Mouse (Mus musculus): ENCODE results near the gene Mapk8ip2. TPM values are rescaled to one million over a fixed set of nuclear protein-coding genes. Genes with fewer than 3 reads are reported as not detected.

Gene Mapk8ip2
- polyA plus RNA-seq, 1 experiment, result not detected

DNA sequence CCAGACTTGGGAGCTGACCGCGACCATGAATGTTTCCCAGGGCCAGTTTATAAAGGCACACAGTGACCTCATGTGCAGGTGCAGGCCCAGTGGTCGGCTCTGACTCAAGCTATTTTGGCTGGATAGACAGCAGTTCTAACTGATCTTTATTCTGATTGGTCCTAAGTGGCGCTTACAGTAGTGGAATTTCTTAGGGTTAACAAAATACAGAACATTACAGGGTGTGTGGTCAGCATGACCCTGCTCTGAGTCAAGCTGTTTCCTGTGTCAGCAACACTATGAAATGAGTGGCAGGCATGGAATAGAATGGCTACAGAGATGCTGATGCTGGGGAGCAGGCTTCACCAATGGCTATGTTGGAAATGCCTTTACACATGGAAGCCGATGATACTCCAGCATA lies 17.8 kb upstream of the Mapk8ip2 start:
- H3K4me1 ChIP-seq (ENCODE audit: control insufficient read depth), result peaks cover 17% of the 10 kb centered on the region
- peaks cover 3% of the 10 kb centered on the region for H3K36me3 ChIP-seq (ENCODE audit: control insufficient read depth)
- H3K4me3 ChIP-seq (replicated peaks), result no peak overlapping the region
- H3K9me3 ChIP-seq (ENCODE audit: control insufficient read depth, low read length), result no peaks in the 10 kb centered on the region
- TF ChIP-seq GATA1 (IDR thresholded peaks at IDR 0.05; ENCODE audit: low read length) (no peak), TAL1 (IDR thresholded peaks at IDR 0.05; ENCODE audit: low read length) (no peak)
- H3K27me3 ChIP-seq (ENCODE audit: control insufficient read depth), result no peaks in the 10 kb centered on the region

DNA sequence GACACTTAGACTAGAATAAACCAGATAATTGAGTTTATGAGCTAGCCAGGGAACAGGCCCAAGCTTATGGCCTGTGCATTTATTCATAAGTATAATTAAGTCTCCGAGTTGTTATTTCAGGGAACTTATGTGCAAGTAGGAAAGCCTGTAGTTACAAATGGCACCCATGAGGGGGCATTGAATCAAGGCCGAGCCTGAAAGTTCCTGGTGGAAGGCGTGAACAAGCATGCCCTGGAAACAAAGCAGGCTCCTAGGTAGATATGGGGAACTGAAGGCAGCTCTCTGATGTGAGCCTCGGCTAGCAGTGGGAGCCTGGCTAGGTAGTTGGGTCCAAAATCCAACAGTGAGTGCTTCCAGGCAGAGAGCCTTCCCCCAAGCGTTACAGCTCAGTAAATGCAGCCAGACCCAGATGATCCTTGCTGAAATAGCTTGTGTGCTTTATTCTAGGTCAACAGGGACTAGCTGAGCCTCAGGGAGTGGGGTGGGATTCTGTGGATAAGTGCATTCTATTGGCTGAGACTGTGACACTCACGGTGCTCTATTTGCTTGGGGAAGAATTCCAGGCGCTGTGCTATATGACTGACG lies 11.1 kb upstream of the Mapk8ip2 start:
- TF ChIP-seq GATA1 (IDR thresholded peaks at IDR 0.05; ENCODE audit: low read length) (no peak), TAL1 (IDR thresholded peaks at IDR 0.05; ENCODE audit: low read length) (no peak)
- H3K9me3 ChIP-seq (ENCODE audit: control insufficient read depth, low read length), result no peaks in the 10 kb centered on the region
- no peaks in the 10 kb centered on the region for H3K4me1 ChIP-seq (ENCODE audit: control insufficient read depth)
- H3K36me3 ChIP-seq (ENCODE audit: control insufficient read depth), result no peaks in the 10 kb centered on the region
- H3K4me3 ChIP-seq (replicated peaks), result no peak overlapping the region
- no peaks in the 10 kb centered on the region for H3K27me3 ChIP-seq (ENCODE audit: control insufficient read depth)

DNA sequence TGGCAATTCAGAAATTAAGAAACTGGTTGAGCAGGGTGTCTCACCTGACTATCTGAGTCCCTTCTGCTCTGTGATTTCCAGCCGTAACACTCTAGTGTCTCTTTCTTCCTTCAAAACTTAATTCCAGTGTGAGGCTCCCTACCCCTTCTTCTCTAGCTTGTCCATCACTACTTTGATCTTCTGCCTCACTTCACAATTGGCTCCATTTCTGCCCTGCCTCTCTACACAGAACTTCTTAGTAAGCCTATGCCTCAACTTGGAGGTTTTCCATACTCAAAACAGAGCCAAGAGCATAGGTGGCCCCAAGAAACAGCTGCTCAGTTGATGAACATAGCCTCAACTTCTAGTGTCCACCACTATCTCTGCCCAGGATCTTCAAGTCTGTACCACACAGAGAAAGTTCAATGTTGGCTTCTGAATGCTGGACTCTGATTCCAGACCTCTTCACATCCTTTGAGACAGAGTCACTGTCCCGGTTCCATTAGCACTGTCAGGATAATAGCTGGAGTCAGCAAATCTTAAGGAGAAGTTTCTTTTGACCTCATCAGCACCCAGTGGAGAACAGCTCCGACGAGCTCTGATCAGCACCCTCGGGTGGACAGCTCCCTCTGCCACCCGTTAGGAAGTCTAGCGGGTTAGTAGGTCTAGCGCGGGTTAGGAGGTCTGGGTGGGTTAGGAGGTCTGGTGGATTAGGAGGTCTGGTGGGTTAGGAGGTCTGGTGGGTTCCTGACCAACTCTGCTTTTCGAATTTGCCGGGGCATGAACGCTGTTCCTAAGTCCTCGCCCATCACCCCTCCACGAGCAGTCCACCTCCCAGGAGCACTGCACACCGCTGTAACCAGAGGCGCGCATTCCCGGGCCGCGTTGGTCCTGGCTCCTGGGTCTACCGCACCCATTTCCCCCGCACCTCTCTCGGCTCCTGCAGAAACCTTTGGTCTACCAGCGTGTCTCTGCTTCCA lies 528 bp upstream of the Mapk8ip2 start:
- TF ChIP-seq GATA1 (IDR thresholded peaks at IDR 0.05; ENCODE audit: low read length), result peak; percentile 58
- no peak for TF ChIP-seq TAL1 (IDR thresholded peaks at IDR 0.05; ENCODE audit: low read length)
- Histone ChIP-seq H3K27me3 (ENCODE audit: control insufficient read depth) (peaks cover 58% of the 10 kb centered on the region), H3K9me3 (ENCODE audit: control insufficient read depth, low read length) (no peaks in the 10 kb centered on the region; the same call in 1 of the 2 replicates), H3K4me1 (ENCODE audit: control insufficient read depth) (peaks cover 6% of the 10 kb centered on the region), H3K36me3 (ENCODE audit: control insufficient read depth) (no peaks in the 10 kb centered on the region), H3K4me3 (replicated peaks) (no peak overlapping the region)

DNA sequence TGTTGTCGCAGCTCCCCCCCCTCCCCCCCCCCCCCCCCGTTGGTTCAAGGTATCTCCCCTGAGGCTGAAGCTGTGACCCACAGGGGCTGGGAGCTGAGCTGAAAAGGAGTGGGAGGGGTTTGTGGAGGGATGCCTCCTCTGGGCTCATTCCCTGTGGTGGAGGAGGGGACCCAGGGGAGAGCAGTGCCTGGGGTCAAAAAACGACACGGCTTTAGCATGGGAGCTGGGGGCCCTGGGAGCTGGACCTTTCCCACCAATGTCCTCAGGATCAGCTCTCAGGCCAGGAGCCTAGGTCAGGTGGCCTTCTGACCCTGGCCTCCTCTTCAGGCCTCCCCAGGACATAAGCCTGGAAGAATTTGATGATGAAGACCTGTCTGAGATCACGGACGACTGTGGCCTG lies 1.1 kb downstream of the Mapk8ip2 start:
- peaks cover 61% of the 10 kb centered on the region for H3K27me3 ChIP-seq (ENCODE audit: control insufficient read depth)
- H3K36me3 ChIP-seq (ENCODE audit: control insufficient read depth), result no peaks in the 10 kb centered on the region
- no peak overlapping the region for H3K4me3 ChIP-seq (replicated peaks)
- TF ChIP-seq TAL1 (IDR thresholded peaks at IDR 0.05; ENCODE audit: low read length) (no peak), GATA1 (IDR thresholded peaks at IDR 0.05; ENCODE audit: low read length) (no peak)
- no peaks in the 10 kb centered on the region; the same call in 1 of the 2 replicates for H3K9me3 ChIP-seq (ENCODE audit: control insufficient read depth, low read length)
- peaks cover 6% of the 10 kb centered on the region for H3K4me1 ChIP-seq (ENCODE audit: control insufficient read depth)

DNA sequence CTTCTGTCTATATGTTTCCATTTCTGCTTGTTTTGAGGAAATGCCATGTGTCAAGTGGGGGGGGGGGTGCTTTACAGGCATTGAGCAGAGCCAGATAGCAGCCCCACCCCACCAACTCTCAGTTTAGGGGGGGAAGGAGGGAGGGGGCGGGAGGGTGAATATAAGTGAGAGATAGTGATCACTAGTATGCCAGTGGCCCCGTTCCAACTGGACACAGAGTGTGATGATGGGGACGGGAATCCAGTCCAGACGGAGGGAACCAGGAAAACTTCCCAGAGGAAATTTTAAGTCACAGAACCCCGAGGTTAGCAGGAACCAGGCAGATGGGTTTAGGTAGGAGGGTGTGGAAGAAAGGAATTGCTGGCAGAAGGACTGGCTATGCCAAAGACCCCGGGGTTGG lies 1.9 kb downstream of the Mapk8ip2 start:
- H3K27me3 ChIP-seq (ENCODE audit: control insufficient read depth), result peaks cover 61% of the 10 kb centered on the region
- no peak overlapping the region for H3K4me3 ChIP-seq (replicated peaks)
- TF ChIP-seq TAL1 (IDR thresholded peaks at IDR 0.05; ENCODE audit: low read length) (no peak), GATA1 (IDR thresholded peaks at IDR 0.05; ENCODE audit: low read length) (no peak)
- H3K9me3 ChIP-seq (ENCODE audit: control insufficient read depth, low read length), result no peaks in the 10 kb centered on the region; the same call in 1 of the 2 replicates
- H3K36me3 ChIP-seq (ENCODE audit: control insufficient read depth), result no peaks in the 10 kb centered on the region
- peaks cover 6% of the 10 kb centered on the region for H3K4me1 ChIP-seq (ENCODE audit: control insufficient read depth)

DNA sequence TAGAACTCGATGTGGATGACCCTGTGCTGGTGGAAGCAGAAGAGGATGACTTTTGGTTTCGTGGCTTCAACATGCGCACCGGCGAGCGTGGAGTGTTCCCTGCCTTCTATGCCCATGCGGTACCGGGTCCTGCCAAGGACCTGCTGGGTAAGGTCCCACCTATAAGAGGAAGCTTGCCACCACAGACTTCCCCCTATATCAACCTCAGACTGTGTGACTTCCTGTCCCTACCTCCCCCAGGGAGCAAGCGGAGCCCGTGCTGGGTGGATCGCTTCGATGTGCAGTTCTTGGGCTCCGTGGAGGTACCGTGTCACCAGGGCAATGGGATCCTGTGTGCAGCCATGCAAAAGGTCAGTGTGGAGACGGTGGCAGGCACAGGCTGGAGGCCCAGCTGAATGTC lies 5.2 kb downstream of the Mapk8ip2 start:
- no peak overlapping the region for H3K4me3 ChIP-seq (replicated peaks)
- TF ChIP-seq GATA1 (IDR thresholded peaks at IDR 0.05; ENCODE audit: low read length) (no peak), TAL1 (IDR thresholded peaks at IDR 0.05; ENCODE audit: low read length) (no peak)
- H3K36me3 ChIP-seq (ENCODE audit: control insufficient read depth), result no peaks in the 10 kb centered on the region
- H3K27me3 ChIP-seq (ENCODE audit: control insufficient read depth), result peaks cover 42% of the 10 kb centered on the region
- no peaks in the 10 kb centered on the region; the same call in 1 of the 2 replicates for H3K9me3 ChIP-seq (ENCODE audit: control insufficient read depth, low read length)
- H3K4me1 ChIP-seq (ENCODE audit: control insufficient read depth), result peaks cover 3% of the 10 kb centered on the region

DNA sequence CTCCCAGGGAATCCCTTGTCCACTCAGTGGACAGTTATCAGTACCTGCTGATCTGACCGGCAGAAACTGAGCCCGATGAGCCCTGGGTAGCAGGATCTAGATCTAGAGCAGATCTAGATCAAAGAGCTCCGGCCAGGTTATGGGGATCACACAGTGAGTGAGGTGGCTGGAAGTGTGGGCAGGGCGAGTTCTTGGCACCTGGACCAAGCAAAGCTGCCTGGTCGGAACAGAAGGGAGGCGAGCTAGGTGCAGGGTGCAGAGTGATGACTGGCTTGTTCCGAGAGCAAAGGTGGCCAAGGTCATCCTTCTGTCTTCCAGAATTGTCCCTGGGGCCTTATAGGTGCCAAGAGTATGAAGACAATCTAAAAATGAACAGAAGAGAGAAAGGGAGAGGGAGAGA lies 6.1 kb downstream of the Mapk8ip2 start:
- Histone ChIP-seq H3K4me1 (ENCODE audit: control insufficient read depth) (no peaks in the 10 kb centered on the region), H3K9me3 (ENCODE audit: control insufficient read depth, low read length) (no peaks in the 10 kb centered on the region), H3K4me3 (replicated peaks) (no peak overlapping the region), H3K36me3 (ENCODE audit: control insufficient read depth) (no peaks in the 10 kb centered on the region), H3K27me3 (ENCODE audit: control insufficient read depth) (peaks cover 34% of the 10 kb centered on the region)
- TF ChIP-seq TAL1 (IDR thresholded peaks at IDR 0.05; ENCODE audit: low read length) (no peak), GATA1 (IDR thresholded peaks at IDR 0.05; ENCODE audit: low read length) (no peak)

DNA sequence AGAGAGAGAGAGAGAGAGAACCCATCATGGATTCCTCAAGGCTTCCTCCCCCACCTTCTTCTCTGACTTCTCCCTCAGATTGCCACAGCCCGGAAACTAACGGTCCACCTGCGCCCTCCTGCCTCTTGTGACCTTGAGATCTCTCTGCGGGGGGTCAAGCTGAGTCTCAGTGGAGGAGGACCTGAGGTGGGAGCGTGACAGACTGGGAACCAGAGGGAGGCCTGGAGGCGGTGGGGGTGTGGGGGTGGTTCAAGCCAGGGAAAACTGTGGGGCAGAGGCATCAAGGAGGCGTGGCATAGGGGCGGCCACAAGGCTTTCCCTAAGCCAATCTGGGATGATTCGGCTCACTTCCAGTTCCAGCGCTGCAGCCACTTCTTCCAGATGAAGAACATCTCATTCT lies 6.6 kb downstream of the Mapk8ip2 start:
- TF ChIP-seq GATA1 (IDR thresholded peaks at IDR 0.05; ENCODE audit: low read length) (no peak), TAL1 (IDR thresholded peaks at IDR 0.05; ENCODE audit: low read length) (no peak)
- Histone ChIP-seq H3K27me3 (ENCODE audit: control insufficient read depth) (peaks cover 29% of the 10 kb centered on the region), H3K36me3 (ENCODE audit: control insufficient read depth) (no peaks in the 10 kb centered on the region)

DNA sequence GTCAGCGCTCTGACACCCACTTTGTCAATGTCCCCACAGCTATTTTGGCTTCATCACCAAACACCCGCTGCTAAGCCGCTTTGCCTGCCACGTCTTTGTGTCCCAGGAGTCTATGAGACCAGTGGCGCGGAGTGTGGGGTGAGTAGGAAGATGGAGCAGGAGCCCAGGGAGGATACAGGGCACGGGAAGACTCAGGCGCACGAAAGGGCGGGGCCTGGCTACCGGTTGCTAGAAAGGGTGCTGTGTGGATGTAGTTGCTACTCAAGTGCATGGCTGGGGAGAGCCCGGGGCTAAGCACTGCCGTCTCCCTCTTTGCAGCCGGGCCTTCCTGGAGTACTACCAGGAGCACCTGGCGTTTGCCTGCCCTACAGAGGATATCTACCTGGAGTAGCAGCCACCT lies 7.6 kb downstream of the Mapk8ip2 start:
- H3K27me3 ChIP-seq (ENCODE audit: control insufficient read depth), result peaks cover 22% of the 10 kb centered on the region
- TF ChIP-seq GATA1 (IDR thresholded peaks at IDR 0.05; ENCODE audit: low read length) (no peak), TAL1 (IDR thresholded peaks at IDR 0.05; ENCODE audit: low read length) (no peak)
- H3K36me3 ChIP-seq (ENCODE audit: control insufficient read depth), result no peaks in the 10 kb centered on the region

More for the DNA sequence above, 6.6 kb downstream of the Mapk8ip2 start:
- Histone ChIP-seq H3K9me3 (ENCODE audit: control insufficient read depth, low read length) (no peaks in the 10 kb centered on the region), H3K4me1 (ENCODE audit: control insufficient read depth) (no peaks in the 10 kb centered on the region), H3K4me3 (replicated peaks) (no peak overlapping the region)

More for the DNA sequence above, 7.6 kb downstream of the Mapk8ip2 start:
- Histone ChIP-seq H3K4me3 (replicated peaks) (no peak overlapping the region), H3K4me1 (ENCODE audit: control insufficient read depth) (0 out of 2 replicates have a peak, but pooled peaks cover 2% of the 10 kb centered on the region), H3K9me3 (ENCODE audit: control insufficient read depth, low read length) (no peaks in the 10 kb centered on the region)
